ENCODE assay signal across 6 mouse cellular contexts in the genomic region with DNA sequence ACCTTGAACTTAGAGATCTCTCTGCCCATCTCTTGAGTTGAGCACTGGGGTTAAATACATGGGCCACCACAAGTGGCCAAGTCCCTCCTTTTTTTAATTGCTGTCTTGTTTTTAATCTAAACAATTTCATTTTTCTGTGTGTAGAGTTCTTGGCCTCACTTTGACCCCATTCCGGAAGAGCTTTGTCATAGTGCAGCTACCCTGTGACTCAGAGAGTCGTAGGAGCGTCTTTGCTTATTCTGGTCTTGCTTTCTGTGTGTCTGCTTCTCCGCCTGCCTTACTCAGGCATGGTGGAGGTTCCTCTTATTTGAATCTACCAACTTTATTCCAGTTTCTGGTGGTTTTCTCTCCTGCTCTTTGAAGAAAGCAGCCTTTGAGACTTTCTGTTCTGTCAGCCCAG. TPM values are rescaled to one million over a fixed set of nuclear protein-coding genes. Genes with fewer than 3 reads are reported as not detected.
"Had no signal": no experiment of that assay in that cellular context is flagged by ENCODE, and none has a peak within 500 bp of the region (broad histone marks: within the 10 kb centered on the region; RNA-seq: fewer than 3 reads in every experiment).

No protein-coding gene starts in this region.

- DNase-seq: kidney, adult 18-20 months; kidney, postnatal 14 days; lung, postnatal 14 days; right cerebral cortex, postnatal 25 days; thymus, adult 2 months had no signal

RNA-seq across cellular contexts. Expression of a gene that starts 18.9 kb away (rescaled TPM):
- polyA plus RNA-seq: macrophage had no signal
